Mouse (Mus musculus) CH12.LX (cell line): ENCODE measurements around the gene Kcnk3. TPM values are rescaled to one million over a fixed set of nuclear protein-coding genes. Genes with fewer than 3 reads are reported as not detected.

Source experiments
- DNase-seq: peaks from one replicate; pipeline ENCODE4 v3.0.0-alpha.2; 2013; ENCODE audit errors: extremely low read depth
- H3K27ac ChIP-seq: 2 replicates; pipeline ENCODE4 v1.5.1; 2012; ENCODE audit warnings: low read depth, mild to moderate bottlenecking, control low read depth, moderate library complexity; ENCODE audit not compliant: insufficient read depth
- H3K27me3 ChIP-seq: replicated peaks from 2 replicates; pipeline ENCODE3; 2012; ENCODE audit warnings: inconsistent platforms
- H3K36me3 ChIP-seq, 2 experiments: replicated peaks in 1 of 2; 2 replicates each; pipeline versions ENCODE3 to v1.6.1; 2012; ENCODE audit warnings: inconsistent platforms in 1 of 2, low read length in 1 of 2, mild to moderate bottlenecking in 1 of 2, mixed read lengths in 1 of 2, moderate library complexity in 1 of 2; ENCODE audit not compliant: control insufficient read depth in 1 of 2, insufficient read depth in 1 of 2
- H3K4me1 ChIP-seq, 2 experiments: 2 replicates each; pipeline ENCODE4 v1.6.1; 2012; ENCODE audit warnings: inconsistent platforms in 1 of 2, moderate library complexity in 1 of 2; ENCODE audit not compliant: insufficient read depth in 2 of 2, control insufficient read depth in 1 of 2
- H3K4me2 ChIP-seq: 2 replicates; pipeline ENCODE4 v1.6.1; 2012; ENCODE audit warnings: low read depth, mild to moderate bottlenecking, control low read depth; ENCODE audit not compliant: poor library complexity, insufficient read depth, severe bottlenecking
- H3K4me3 ChIP-seq, 3 experiments: fragments of 150-350 bp in 1 of 3; sonication (generic) in 1 of 3; replicated peaks in 1 of 3; 2 replicates each; pipeline versions ENCODE3 to v1.5.1; 2011 to 2012; ENCODE audit warnings: low read depth in 2 of 3, low read length in 2 of 3, mild to moderate bottlenecking in 2 of 3, moderate library complexity in 2 of 3, control low read depth in 1 of 3, improper control_type of control experiment in 1 of 3, inconsistent platforms in 1 of 3, mixed read lengths in 1 of 3; ENCODE audit not compliant: poor library complexity in 1 of 3
- H3K79me2 ChIP-seq: replicated peaks from 2 replicates; pipeline ENCODE4 v1.6.1; 2012; ENCODE audit warnings: mild to moderate bottlenecking, moderate library complexity; ENCODE audit not compliant: control insufficient read depth, poor library complexity, insufficient read depth, severe bottlenecking; ENCODE audit errors: extremely low read depth
- H3K9ac ChIP-seq: 2 replicates; pipeline ENCODE4 v1.6.1; 2012; ENCODE audit warnings: low read depth, mild to moderate bottlenecking, control low read depth, moderate library complexity; ENCODE audit not compliant: insufficient read depth
- H3K9me3 ChIP-seq: replicated peaks from 2 replicates; pipeline ENCODE3; 2012; ENCODE audit warnings: low read length, inconsistent platforms, mixed read lengths
- BHLHE40 ChIP-seq: IDR thresholded peaks from 2 replicates; pipeline ENCODE4 v1.6.1; 2011; ENCODE audit warnings: mild to moderate bottlenecking, low read depth, low read length, improper control_type of control experiment
- CHD2 ChIP-seq: IDR thresholded peaks from 2 replicates; pipeline ENCODE4 v1.6.1; 2011; ENCODE audit warnings: low read length, improper control_type of control experiment
- E2F4 ChIP-seq: IDR thresholded peaks from 2 replicates; pipeline ENCODE4 v1.6.1; 2011; ENCODE audit warnings: low read depth, low read length, improper control_type of control experiment; ENCODE audit not compliant: insufficient replicate concordance
- EP300 ChIP-seq: IDR thresholded peaks from 2 replicates; pipeline ENCODE4 v1.6.1; 2011; ENCODE audit warnings: low read length, improper control_type of control experiment
- GABPA ChIP-seq: IDR thresholded peaks from 2 replicates; pipeline ENCODE4 v1.6.1; 2012; ENCODE audit warnings: low read depth, low read length, improper control_type of control experiment, inconsistent platforms; ENCODE audit not compliant: insufficient replicate concordance
- HCFC1 ChIP-seq: IDR thresholded peaks from 2 replicates; pipeline ENCODE4 v1.6.1; 2012; ENCODE audit warnings: low read depth, mild to moderate bottlenecking, inconsistent platforms, low read length, improper control_type of control experiment
- JUND ChIP-seq: conservative IDR thresholded peaks from 2 replicates; pipeline ENCODE4 v1.6.1; 2011; ENCODE audit warnings: low read depth, low read length, improper control_type of control experiment
- MAFK ChIP-seq: IDR thresholded peaks from 2 replicates; pipeline ENCODE4 v1.6.1; 2011; ENCODE audit warnings: low read length, improper control_type of control experiment; ENCODE audit not compliant: insufficient replicate concordance
- MAZ ChIP-seq: IDR thresholded peaks from 2 replicates; pipeline ENCODE4 v1.6.1; 2012; ENCODE audit warnings: low read depth, mild to moderate bottlenecking, inconsistent platforms, low read length, improper control_type of control experiment, moderate library complexity
- MYC ChIP-seq: IDR thresholded peaks from 2 replicates; pipeline ENCODE4 v1.6.1; 2011; ENCODE audit warnings: low read depth, mild to moderate bottlenecking, improper control_type of control experiment, low read length
- NELFE ChIP-seq: IDR thresholded peaks from 2 replicates; pipeline ENCODE4 v1.6.1; 2011; ENCODE audit warnings: low read depth, low read length, improper control_type of control experiment
- PAX5 ChIP-seq: IDR thresholded peaks from 2 replicates; pipeline ENCODE4 v1.6.1; 2012; ENCODE audit warnings: low read length, inconsistent platforms, mixed read lengths
- POLR2A ChIP-seq: IDR thresholded peaks from 2 replicates; pipeline ENCODE4 v1.6.1; 2011; ENCODE audit warnings: low read depth, mild to moderate bottlenecking, improper control_type of control experiment, low read length
- POLR2AphosphoS2 ChIP-seq: IDR thresholded peaks from 2 replicates; pipeline ENCODE4 v1.6.1; 2011; ENCODE audit warnings: low read depth, low read length, improper control_type of control experiment
- TCF12 ChIP-seq: IDR thresholded peaks from 2 replicates; pipeline ENCODE4 v1.6.1; 2014; ENCODE audit warnings: low read depth, mild to moderate bottlenecking, inconsistent platforms, low read length, improper control_type of control experiment
- UBTF ChIP-seq: IDR thresholded peaks from 2 replicates; pipeline ENCODE4 v1.6.1; 2012; ENCODE audit warnings: low read depth, mild to moderate bottlenecking, inconsistent platforms, low read length, improper control_type of control experiment, moderate library complexity
- USF1 ChIP-seq: IDR thresholded peaks from 2 replicates; pipeline ENCODE4 v1.6.1; 2014; ENCODE audit warnings: low read depth, mild to moderate bottlenecking, inconsistent platforms, low read length, improper control_type of control experiment
- USF2 ChIP-seq: conservative IDR thresholded peaks from 2 replicates; pipeline ENCODE4 v1.6.1; 2011; ENCODE audit warnings: low read depth, low read length, improper control_type of control experiment
- ZC3H11A ChIP-seq: IDR thresholded peaks from 2 replicates; pipeline ENCODE4 v1.6.1; 2012; ENCODE audit warnings: low read depth, mild to moderate bottlenecking, inconsistent platforms, low read length, improper control_type of control experiment
- ZKSCAN1 ChIP-seq: IDR thresholded peaks from 2 replicates; pipeline ENCODE4 v1.6.1; 2012; ENCODE audit warnings: low read depth, inconsistent platforms, low read length, improper control_type of control experiment, borderline replicate concordance
- ZMIZ1 ChIP-seq: IDR thresholded peaks from 2 replicates; pipeline ENCODE4 v1.6.1; 2012; ENCODE audit warnings: low read depth, mild to moderate bottlenecking, inconsistent platforms, low read length, improper control_type of control experiment
- dilution Hi-C: fragments of 300-500 bp; cut with MboI; formaldehyde crosslinking; loops from 2 replicates; pipeline ENCODE4 v1.14.3; 2020; ENCODE audit warnings: low sequenced_read_pairs; ENCODE audit not compliant: extremely low pct_unique_long_range_greater_than_20kb, extremely low pct_ligation_motif_present
- in situ Hi-C: fragments of 300-500 bp; cut with MboI; formaldehyde crosslinking; loops from 3 replicates; pipeline ENCODE4 v1.14.3; 2019; ENCODE audit warnings: low sequenced_read_pairs, low pct_ligation_motif_present, low pct_unique_long_range_greater_than_20kb, mixed read lengths
- polyA plus RNA-seq: library from polyadenylated mRNA; unstranded; fragments of >175 nt; gene quantifications from 2 replicates; pipeline ENCODE4 v1.2.1, GENCODE M21; 2012; ENCODE audit warnings: low read depth; ENCODE audit not compliant: insufficient read length
- total RNA-seq, 2 experiments: library from RNA; depleted of rRNA; stranded (reverse); fragments of 300-350 nt in 1 of 2; fragments of >200 nt in 1 of 2; gene quantifications; 2 replicates each; pipeline ENCODE4 v1.2.3; 2012 to 2014

The Kcnk3 gene
- total and polyA plus RNA-seq, 3 experiments = not detected

DNA sequence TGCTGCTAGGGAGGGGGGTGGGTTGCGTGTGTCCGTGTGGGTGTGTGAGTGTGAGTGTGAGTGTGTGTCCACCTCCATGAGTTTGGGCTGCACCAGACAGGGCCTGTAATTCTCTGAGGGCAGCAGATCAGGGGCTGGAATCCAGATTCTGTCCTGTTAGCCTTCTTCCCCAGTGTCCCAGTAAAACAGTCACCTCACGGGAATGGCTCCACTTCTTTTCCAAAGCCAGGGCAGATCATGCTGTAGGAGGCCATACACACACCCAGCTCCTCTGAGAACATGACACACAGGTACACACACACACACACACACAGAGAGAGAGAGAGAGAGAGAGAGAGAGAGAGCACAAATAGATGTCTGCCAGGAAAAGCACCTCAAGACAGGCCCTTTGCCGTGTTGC lies 1.1 kb downstream of the Kcnk3 start:
- Histone ChIP-seq H3K4me1 (peaks cover 11 to 27% of the 10 kb centered on the region in 2 experiments), H3K4me2 (no peak overlapping the region), H3K9ac (no peak overlapping the region), H3K79me2 (no peaks in the 10 kb centered on the region), H3K27me3 (peaks cover 48% of the 10 kb centered on the region), H3K36me3 (no peaks in the 10 kb centered on the region), H3K27ac (no peak overlapping the region), H3K4me3 (no peak overlapping the region), H3K9me3 (peaks cover 5% of the 10 kb centered on the region)
- no peak for TF ChIP-seq ZMIZ1
- TF ChIP-seq USF2 = no peak
- no peak for TF ChIP-seq CHD2
- TF ChIP-seq ZKSCAN1 = no peak
- no peak for TF ChIP-seq MAZ
- TF ChIP-seq ZC3H11A = no peak
- no peak for TF ChIP-seq USF1
- no peak for TF ChIP-seq POLR2A
- TF ChIP-seq POLR2AphosphoS2 = no peak
- TF ChIP-seq UBTF = no peak
- no peak for TF ChIP-seq NELFE
- in situ Hi-C loops = no loop called here
- no peak for DNase-seq
- dilution Hi-C loops = no loop called here

DNA sequence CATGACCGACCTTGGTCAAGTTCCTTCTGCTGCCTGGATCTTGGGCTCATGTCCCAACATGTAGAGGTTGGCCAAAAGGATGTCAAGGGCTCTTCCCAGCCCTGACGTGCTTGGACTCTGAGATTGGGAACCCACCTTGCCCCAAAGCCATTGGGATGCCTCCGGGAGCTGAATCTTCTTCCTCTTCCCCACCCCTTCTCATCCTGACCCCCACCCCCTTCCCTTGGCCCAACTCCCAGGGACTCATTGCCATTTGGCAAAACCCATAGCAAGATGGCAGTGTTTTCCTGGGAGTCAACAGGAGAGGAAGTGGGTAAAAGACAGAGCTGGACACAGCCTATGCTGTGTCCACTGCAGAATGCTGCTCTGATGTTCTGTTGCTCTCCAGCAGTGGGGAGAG lies 1.6 kb downstream of the Kcnk3 start:
- peaks cover 5% of the 10 kb centered on the region for H3K9me3 ChIP-seq
- H3K4me1 ChIP-seq = peaks cover 15 to 31% of the 10 kb centered on the region in 2 experiments
- no peaks in the 10 kb centered on the region for H3K79me2 ChIP-seq
- TF ChIP-seq MAZ (no peak), USF1 (no peak), PAX5 (no peak), USF2 (no peak), E2F4 (no peak), JUND (no peak), ZMIZ1 (no peak), MYC (no peak), ZKSCAN1 (no peak), TCF12 (no peak), CHD2 (no peak), GABPA (no peak), EP300 (no peak), HCFC1 (no peak), BHLHE40 (no peak), MAFK (no peak)
- no peak overlapping the region for H3K9ac ChIP-seq
- H3K36me3 ChIP-seq = no peaks in the 10 kb centered on the region
- H3K27me3 ChIP-seq = peaks cover 45% of the 10 kb centered on the region
- no peak overlapping the region for H3K4me2 ChIP-seq
- H3K27ac ChIP-seq = no peak overlapping the region
- H3K4me3 ChIP-seq = no peak overlapping the region
- dilution Hi-C loops = no loop called here
- in situ Hi-C loops = no loop called here
- DNase-seq = no peak
